In genomic region chr8:61397755-61398154, GRCm38 (mm10) we compare ENCODE assay signal across 12 mouse cellular contexts.
DNase-seq lines count a peak whose midpoint lies in the region; TF ChIP-seq lines count a peak whose summit lies in the region.
"Had no signal": no experiment of that assay in that cellular context is flagged by ENCODE, and none has a peak within 500 bp of the region (broad histone marks: within the 10 kb centered on the region; RNA-seq: fewer than 3 reads in every experiment).

No protein-coding gene starts in this region.

- no peak overlapping the region for H3K4me3 ChIP-seq in MEL (ENCODE audit: control insufficient read depth in 1 of 2, insufficient read depth in 1 of 2, low read depth in 2 of 2, low read length in 2 of 2)
- no peak overlapping the region for H3K4me3 ChIP-seq in thymus, adult 2 months (ENCODE audit: control insufficient read depth, insufficient read depth, low read length)
- H3K4me3 ChIP-seq: myocyte had no signal

- peak; percentile 83 for DNase-seq in MEL (ENCODE audit: low read depth, low spot score)
- DNase-seq in fat pad, adult 2 months (ENCODE audit: extremely low read depth, low read depth, low spot score): peak; percentile 74
- peak; percentile 53 for DNase-seq in kidney, postnatal 10 days
- peak; percentile 66 for DNase-seq in lung, postnatal 25 days (ENCODE audit: low spot score)
- no peak for DNase-seq in layer of hippocampus, adult 18-20 months (ENCODE audit: low spot score in 2 of 2)
- DNase-seq in thymus, adult 2 months: no peak
- DNase-seq in right cerebral cortex, postnatal 4 days: no peak
- no peak for DNase-seq in right cerebral cortex, adult 18-20 months
- DNase-seq: cerebellum, postnatal 36 days; gastrocnemius, postnatal 14 days had no signal

- H3K27ac ChIP-seq in MEL (ENCODE audit: control insufficient read depth, low read depth, low read length): peak overlapping the region; percentile 49
- H3K27ac ChIP-seq in thymus, adult 2 months (ENCODE audit: control insufficient read depth, insufficient read depth, low read length): no peak overlapping the region

- TF ChIP-seq CTCF in MEL (IDR thresholded peaks at IDR 0.05 in 2 of 3, conservative IDR thresholded peaks at IDR 0.05 in 1 of 3; ENCODE audit: control insufficient read depth in 1 of 3, insufficient read depth in 1 of 3, low read depth in 2 of 3, low read length in 3 of 3, poor library complexity in 1 of 3, severe bottlenecking in 1 of 3): no peak
- no peak for TF ChIP-seq CTCF in thymus, adult 2 months (IDR thresholded peaks at IDR 0.05; ENCODE audit: borderline replicate concordance, control insufficient read depth, extremely low read depth, insufficient read depth, low read length, poor library complexity)

- no peak for TF ChIP-seq POLR2A in MEL (IDR thresholded peaks at IDR 0.05; ENCODE audit: control insufficient read depth in 1 of 2, insufficient read depth in 1 of 2, low read depth in 1 of 2, low read length in 2 of 2, poor library complexity in 1 of 2)
- no peak for TF ChIP-seq POLR2A in thymus, adult 2 months (IDR thresholded peaks at IDR 0.05; ENCODE audit: control insufficient read depth, extremely low read depth, insufficient read depth, low read length, poor library complexity)

- H3K27me3 ChIP-seq in MEL (ENCODE audit: control insufficient read depth in 1 of 2, insufficient read depth in 2 of 2, low read length in 2 of 2): no peaks in the 10 kb centered on the region
- no peaks in the 10 kb centered on the region for H3K27me3 ChIP-seq in thymus, adult 2 months (ENCODE audit: control insufficient read depth, insufficient read depth, low read length)
- H3K27me3 ChIP-seq: Patski had no signal

- H3K36me3 ChIP-seq in MEL (ENCODE audit: control insufficient read depth in 1 of 2, insufficient read depth in 2 of 2, low read length in 2 of 2): peaks cover 0 to 15% of the 10 kb centered on the region in 2 experiments; a peak in 2 of 4 replicates
- H3K36me3 ChIP-seq in thymus, adult 2 months (ENCODE audit: control insufficient read depth, insufficient read depth, low read length): no peaks in the 10 kb centered on the region

- H3K79me2 ChIP-seq in MEL (ENCODE audit: control insufficient read depth, insufficient read depth, low read length, poor library complexity): no peaks in the 10 kb centered on the region

- peak; percentile 60 to 73; a peak in 3 of 4 replicates for TF ChIP-seq EP300 in MEL (IDR thresholded peaks at IDR 0.05; ENCODE audit: low read depth in 1 of 2, low read length in 2 of 2)

- no peaks in the 10 kb centered on the region for H3K9me3 ChIP-seq in MEL (replicated peaks; ENCODE audit: insufficient read depth, low read length)

- no peak overlapping the region for H3K9ac ChIP-seq in MEL (ENCODE audit: control insufficient read depth, low read depth, low read length, poor library complexity, severe bottlenecking)

- TF ChIP-seq RAD21 in MEL (IDR thresholded peaks at IDR 0.05; ENCODE audit: low read depth, low read length): no peak

- 93% methylated on average over 7 of the region's 7 CpGs for WGBS in thymus, adult 2 months

- peaks cover 7 to 14% of the 10 kb centered on the region in 2 experiments for H3K4me1 ChIP-seq in MEL (ENCODE audit: control insufficient read depth in 1 of 2, insufficient read depth in 2 of 2, low read length in 2 of 2)
- no peaks in the 10 kb centered on the region for H3K4me1 ChIP-seq in thymus, adult 2 months (replicated peaks; ENCODE audit: control insufficient read depth, insufficient read depth, low read length)

TF ChIP-seq in MEL, 35 proteins besides CTCF, POLR2A, EP300 and RAD21:
- peak; percentile 76 for TF ChIP-seq MYC (IDR thresholded peaks at IDR 0.05; ENCODE audit: low read depth, low read length)
- TF ChIP-seq MXI1 (IDR thresholded peaks at IDR 0.05; ENCODE audit: low read depth, low read length): peak; percentile 60; the same call in 1 of the 2 replicates
- TF ChIP-seq POLR2AphosphoS5 (IDR thresholded peaks at IDR 0.05; ENCODE audit: borderline replicate concordance, low read depth, low read length): no peak
- peak; percentile 34; the same call in 1 of the 2 replicates for TF ChIP-seq TAL1 (IDR thresholded peaks at IDR 0.05; ENCODE audit: low read length)
- no peak for TF ChIP-seq MAFK (IDR thresholded peaks at IDR 0.05; ENCODE audit: borderline replicate concordance, low read depth, low read length)
- peak; percentile 29 to 82; a peak in 3 of 4 replicates for TF ChIP-seq USF2 (IDR thresholded peaks at IDR 0.05; ENCODE audit: borderline replicate concordance in 1 of 2, insufficient read depth in 1 of 2, low read depth in 1 of 2, low read length in 2 of 2)
- peak; percentile 98 for TF ChIP-seq MAX (IDR thresholded peaks at IDR 0.05; ENCODE audit: low read length)
- peak; percentile 94 for TF ChIP-seq BHLHE40 (IDR thresholded peaks at IDR 0.05; ENCODE audit: borderline replicate concordance, low read depth, low read length)
- TF ChIP-seq ETS1 (IDR thresholded peaks at IDR 0.05; ENCODE audit: low read depth, low read length): peak; percentile 74; the same call in 1 of the 2 replicates
- TF ChIP-seq SIN3A (IDR thresholded peaks at IDR 0.05; ENCODE audit: low read length): peak; percentile 21; the same call in 1 of the 2 replicates
- TF ChIP-seq RCOR1 (IDR thresholded peaks at IDR 0.05; ENCODE audit: low read depth, low read length): no peak
- TF ChIP-seq MYB (IDR thresholded peaks at IDR 0.05; ENCODE audit: low read depth, low read length): peak; percentile 24
- TF ChIP-seq USF1 (IDR thresholded peaks at IDR 0.05; ENCODE audit: low read depth, low read length): peak; percentile 92

Comparison
In these comparisons a context has a peak if more than half of its experiments do, and no peak if none do; other contexts are left out.
1. DNase-seq: peak in MEL (single experiment), fat pad, adult 2 months (single experiment), kidney, postnatal 10 days (single experiment) and lung, postnatal 25 days (single experiment); none in layer of hippocampus, adult 18-20 months (0 of 2), thymus, adult 2 months (single experiment), right cerebral cortex, postnatal 4 days (single experiment) and right cerebral cortex, adult 18-20 months (single experiment).